Mouse (Mus musculus): ENCODE results near the gene Olfr1510. TPM values are rescaled to one million over a fixed set of nuclear protein-coding genes. Genes with fewer than 3 reads are reported as not detected.
"Not testable (repeated sequence)": the region's sequence is repeated elsewhere in the genome, so short reads cannot be mapped to it uniquely, and the experiment has no call there.

Olfr1510 gene
- not detected in 2 replicates for polyA plus RNA-seq (2015; fragmentation: Nextera tagmentation; extraction: Ambion mirVana)

GRCm38 (mm10) chr14:52414273-52414672 lies at the start of gene Olfr1510:
Gene Olfr1510 (minus strand): TSS chr14:52414373.
- Histone ChIP-seq H3K27ac (no peak within 1 kb of the TSS), H3K9me3 (no peaks in the 10 kb centered on the region), H3K36me3 (no peaks in the 10 kb centered on the region), H3K27me3 (no peaks in the 10 kb centered on the region), H3K9ac (no peak within 1 kb of the TSS), H3K4me2 (no peak within 1 kb of the TSS), H3K4me3 (no peak within 1 kb of the TSS), H3K4me1 (no peaks in the 10 kb centered on the region)
- ATAC-seq (ENCODE audit: borderline replicate concordance, extremely low read depth, low FRiP score, low TSS enrichment) = no peak
- WGBS = 74% methylated on average over 3 of the region's 3 CpGs

GRCm38 (mm10) chr14:52461928-52462327 lies 47.8 kb upstream of the Olfr1510 start:
- Histone ChIP-seq H3K9ac (no peak overlapping the region), H3K4me3 (no peak overlapping the region), H3K27me3 (no peaks in the 10 kb centered on the region), H3K4me2 (no peak overlapping the region), H3K27ac (no peak overlapping the region), H3K9me3 (no peaks in the 10 kb centered on the region), H3K4me1 (no peaks in the 10 kb centered on the region), H3K36me3 (no peaks in the 10 kb centered on the region)
- ATAC-seq (ENCODE audit: borderline replicate concordance, extremely low read depth, low FRiP score, low TSS enrichment) = no peak

GRCm38 (mm10) chr14:52451138-52451537 lies 37.0 kb upstream of the Olfr1510 start:
- Histone ChIP-seq H3K4me3 (no peak overlapping the region), H3K4me1 (no peaks in the 10 kb centered on the region), H3K4me2 (no peak overlapping the region), H3K9me3 (no peaks in the 10 kb centered on the region), H3K27me3 (no peaks in the 10 kb centered on the region), H3K27ac (no peak overlapping the region), H3K36me3 (no peaks in the 10 kb centered on the region), H3K9ac (no peak overlapping the region)
- 83% methylated on average over 8 of the region's 8 CpGs for WGBS
- ATAC-seq (ENCODE audit: borderline replicate concordance, extremely low read depth, low FRiP score, low TSS enrichment) = no peak

- H3K27ac ChIP-seq = no peak within 1 kb of the TSS
- no peaks in the 10 kb centered on the region for H3K9me3 ChIP-seq
- no peaks in the 10 kb centered on the region for H3K27me3 ChIP-seq
- no peak within 1 kb of the TSS for H3K4me3 ChIP-seq
- H3K4me2 ChIP-seq = no peak within 1 kb of the TSS
- H3K36me3 ChIP-seq = no peaks in the 10 kb centered on the region
- no peaks in the 10 kb centered on the region for H3K4me1 ChIP-seq
- H3K9ac ChIP-seq = no peak within 1 kb of the TSS
- ATAC-seq (ENCODE audit: borderline replicate concordance, extremely low read depth, low FRiP score, low TSS enrichment) = no peak
Observed at GRCm38 (mm10) chr14:52442690-52443089, 28.5 kb upstream of the Olfr1510 start, which contains the start of gene Olfr1509. Gene Olfr1509 (plus strand): TSS chr14:52442990.

GRCm38 (mm10) chr14:52427686-52428085 lies 13.5 kb upstream of the Olfr1510 start:
- Histone ChIP-seq H3K4me3 (no peak overlapping the region), H3K36me3 (no peaks in the 10 kb centered on the region), H3K27ac (no peak overlapping the region), H3K9ac (no peak overlapping the region), H3K4me1 (no peaks in the 10 kb centered on the region), H3K4me2 (no peak overlapping the region), H3K27me3 (no peaks in the 10 kb centered on the region), H3K9me3 (no peaks in the 10 kb centered on the region)
- ATAC-seq (ENCODE audit: borderline replicate concordance, extremely low read depth, low FRiP score, low TSS enrichment) = no peak
- 84% methylated on average over 1 of the region's 1 CpGs for WGBS

GRCm38 (mm10) chr14:52410142-52410919 lies 3.8 kb downstream of the Olfr1510 start:
- not testable (repeated sequence) for ATAC-seq (ENCODE audit: borderline replicate concordance, extremely low read depth, low FRiP score, low TSS enrichment)

GRCm38 (mm10) chr14:52397279-52397678 lies 16.9 kb downstream of the Olfr1510 start, which contains the start of gene Olfr1511:
Gene Olfr1511 (minus strand): TSS chr14:52397379.
- H3K4me1 ChIP-seq = no peaks in the 10 kb centered on the region
- ATAC-seq (ENCODE audit: borderline replicate concordance, extremely low read depth, low FRiP score, low TSS enrichment) = no peak
- H3K9me3 ChIP-seq = no peaks in the 10 kb centered on the region
- H3K27me3 ChIP-seq = no peaks in the 10 kb centered on the region
- 68% methylated on average over 4 of the region's 4 CpGs for WGBS
- no peaks in the 10 kb centered on the region for H3K36me3 ChIP-seq
- no peak within 1 kb of the TSS for H3K27ac ChIP-seq
- H3K4me2 ChIP-seq = no peak within 1 kb of the TSS
- H3K4me3 ChIP-seq = no peak within 1 kb of the TSS
- H3K9ac ChIP-seq = no peak within 1 kb of the TSS

More at GRCm38 (mm10) chr14:52410142-52410919, 3.8 kb downstream of the Olfr1510 start:
- H3K27ac ChIP-seq, H3K4me2 ChIP-seq, H3K36me3 ChIP-seq, H3K27me3 ChIP-seq, H3K9ac ChIP-seq, H3K4me1 ChIP-seq, H3K4me3 ChIP-seq, H3K9me3 ChIP-seq: not testable (repeated sequence)
- 67% methylated on average over 7 of the region's 10 CpGs for WGBS

GRCm38 (mm10) chr14:52390084-52390848 lies 23.9 kb downstream of the Olfr1510 start:
- not testable (repeated sequence) for H3K9me3 ChIP-seq; H3K4me3 ChIP-seq; H3K36me3 ChIP-seq; H3K4me2 ChIP-seq; H3K4me1 ChIP-seq; H3K27ac ChIP-seq; ATAC-seq (ENCODE audit: borderline replicate concordance, extremely low read depth, low FRiP score, low TSS enrichment); H3K27me3 ChIP-seq; H3K9ac ChIP-seq
- 72% methylated on average over 9 of the region's 9 CpGs for WGBS

- Histone ChIP-seq H3K9me3 (no peaks in the 10 kb centered on the region), H3K27me3 (no peaks in the 10 kb centered on the region), H3K27ac (no peak within 1 kb of the TSS), H3K4me1 (no peaks in the 10 kb centered on the region), H3K36me3 (no peaks in the 10 kb centered on the region), H3K4me3 (no peak within 1 kb of the TSS), H3K4me2 (no peak within 1 kb of the TSS), H3K9ac (no peak within 1 kb of the TSS)
- no peak for ATAC-seq (ENCODE audit: borderline replicate concordance, extremely low read depth, low FRiP score, low TSS enrichment)
- 74% methylated on average over 2 of the region's 2 CpGs for WGBS
Observed at GRCm38 (mm10) chr14:52379068-52379467, 35.1 kb downstream of the Olfr1510 start, which contains the start of gene Olfr1512. Gene Olfr1512 (minus strand): TSS chr14:52379168.

- Histone ChIP-seq H3K27me3 (no peaks in the 10 kb centered on the region), H3K36me3 (no peaks in the 10 kb centered on the region), H3K9ac (no peak overlapping the region), H3K4me3 (no peak overlapping the region), H3K4me1 (no peaks in the 10 kb centered on the region), H3K9me3 (no peaks in the 10 kb centered on the region), H3K4me2 (no peak overlapping the region), H3K27ac (no peak overlapping the region)
- ATAC-seq (ENCODE audit: borderline replicate concordance, extremely low read depth, low FRiP score, low TSS enrichment) = no peak
- 77% methylated on average over 3 of the region's 3 CpGs for WGBS
Observed at GRCm38 (mm10) chr14:52368741-52369140, 45.4 kb downstream of the Olfr1510 start.

All from lung, embryonic 15.5 days (tissue).